ENCODE assay signal across 11 mouse cellular contexts in genomic region chr13:74167492-74167891, GRCm38 (mm10). TPM values are rescaled to one million over a fixed set of nuclear protein-coding genes. Genes with fewer than 3 reads are reported as not detected.
A peak's percentile ranks its signal among the peaks of the same experiment; 100 is the strongest.
DNase-seq lines count a peak whose midpoint lies in the region; ATAC-seq and TF ChIP-seq lines count a peak whose summit lies in the region.
"Had no signal": no experiment of that assay in that cellular context is flagged by ENCODE, and none has a peak within 500 bp of the region (broad histone marks: within the 10 kb centered on the region; RNA-seq: fewer than 3 reads in every experiment).

No protein-coding gene starts in this region.

- no peaks in the 10 kb centered on the region for H3K27me3 ChIP-seq in hindbrain, embryonic 11.5 days (ENCODE audit: control insufficient read depth, insufficient read depth, low read length)
- H3K27me3 ChIP-seq in hindbrain, embryonic 10.5 days (ENCODE audit: insufficient read depth, poor library complexity, severe bottlenecking): no peaks in the 10 kb centered on the region
- no peaks in the 10 kb centered on the region for H3K27me3 ChIP-seq in Patski
- H3K27me3 ChIP-seq in limb, embryonic 15.5 days: no peaks in the 10 kb centered on the region

- 87% methylated on average over 2 of the region's 2 CpGs for WGBS in hindbrain, embryonic 11.5 days
- WGBS in hindbrain, embryonic 10.5 days: 81% methylated on average over 2 of the region's 2 CpGs
- WGBS in limb, embryonic 15.5 days: 72% methylated on average over 2 of the region's 2 CpGs

- no peak overlapping the region for H3K27ac ChIP-seq in hindbrain, embryonic 11.5 days (ENCODE audit: low read depth, low read length)
- H3K27ac ChIP-seq in hindbrain, embryonic 10.5 days: no peak overlapping the region
- peak overlapping the region; percentile 22; the same call in 1 of the 2 replicates for H3K27ac ChIP-seq in limb, embryonic 15.5 days
- H3K27ac ChIP-seq: liver, embryonic 14.5 days had no signal

- H3K4me1 ChIP-seq in hindbrain, embryonic 11.5 days (replicated peaks; ENCODE audit: control insufficient read depth, insufficient read depth, low read length): no peaks in the 10 kb centered on the region
- H3K4me1 ChIP-seq in hindbrain, embryonic 10.5 days (replicated peaks): peaks cover 13% of the 10 kb centered on the region
- peaks cover 13% of the 10 kb centered on the region for H3K4me1 ChIP-seq in limb, embryonic 15.5 days

- H3K9me3 ChIP-seq in hindbrain, embryonic 11.5 days (ENCODE audit: control insufficient read depth, low read length): no peaks in the 10 kb centered on the region
- no peaks in the 10 kb centered on the region for H3K9me3 ChIP-seq in hindbrain, embryonic 10.5 days
- no peaks in the 10 kb centered on the region for H3K9me3 ChIP-seq in limb, embryonic 15.5 days

- no peak for TF ChIP-seq CTCF in Patski (IDR thresholded peaks at IDR 0.05)

- H3K36me3 ChIP-seq in hindbrain, embryonic 11.5 days (ENCODE audit: control insufficient read depth, insufficient read depth, low read length): no peaks in the 10 kb centered on the region
- peaks cover 30% of the 10 kb centered on the region for H3K36me3 ChIP-seq in hindbrain, embryonic 10.5 days
- H3K36me3 ChIP-seq in limb, embryonic 15.5 days: peaks cover 32% of the 10 kb centered on the region

- CTCF ChIA-PET in Patski (lab: Charles Lee): no interaction called here

- no peak overlapping the region for H3K4me2 ChIP-seq in hindbrain, embryonic 11.5 days (replicated peaks; ENCODE audit: low read depth, low read length)
- no peak overlapping the region for H3K4me2 ChIP-seq in limb, embryonic 15.5 days

- no peak for DNase-seq in hindbrain, embryonic 11.5 days (ENCODE audit: low spot score)
- DNase-seq in hindbrain, embryonic 10.5 days (ENCODE audit: low spot score): no peak
- no peak for DNase-seq in Patski (ENCODE audit: low read depth, low spot score)
- peak; percentile 35 for DNase-seq in heart, adult 8-10 months (ENCODE audit: low spot score)
- no peak for DNase-seq in frontal cortex, postnatal 36 days (ENCODE audit: low spot score in 2 of 2)
- DNase-seq in left cerebral cortex, postnatal 14 days (ENCODE audit: low spot score in 2 of 2): no peak
- DNase-seq: kidney, postnatal 25 days had no signal

- peak; percentile 16; the same call in 1 of the 2 replicates for ATAC-seq in hindbrain, embryonic 11.5 days (ENCODE audit: low FRiP score)
- ATAC-seq in Patski: peak; percentile 8
- 0 out of 2 replicates have a peak, but pooled peaks have one; percentile 20 for ATAC-seq in limb, embryonic 15.5 days (ENCODE audit: insufficient number of reproducible peaks, low FRiP score, low TSS enrichment, low read depth)
- ATAC-seq in frontal cortex, adult (ENCODE audit: low TSS enrichment): no peak

- POLR2A ChIA-PET in Patski (lab: Charles Lee): no interaction called here

- intact Hi-C loops in left cerebral cortex, postnatal 14 days (cut with DNase I): loop anchor here (10.0 kb wide), 1 partner anchor 193 kb away; no protein-coding TSS in a partner anchor

- H3K4me3 ChIP-seq in hindbrain, embryonic 11.5 days (ENCODE audit: low read depth, low read length): no peak overlapping the region
- H3K4me3 ChIP-seq in hindbrain, embryonic 10.5 days: no peak overlapping the region
- no peak overlapping the region for H3K4me3 ChIP-seq in limb, embryonic 15.5 days

- in situ Hi-C loops in Patski (cut with MboI; ENCODE audit: low pct_unique_long_range_greater_than_20kb): no loop called here

- no peak overlapping the region for H3K9ac ChIP-seq in hindbrain, embryonic 11.5 days (ENCODE audit: low read depth, low read length)
- H3K9ac ChIP-seq in limb, embryonic 15.5 days: no peak overlapping the region

RNA-seq across cellular contexts. Expression of gene Exoc3, which starts 41.0 kb away (rescaled TPM):
- polyA plus RNA-seq in hindbrain, embryonic 11.5 days (2014; fragmentation: Nextera tagmentation; extraction: Ambion mirVana): 82.2 and 82.7 TPM in 2 replicates
- 79.2 and 90.0 TPM in 2 replicates for polyA plus RNA-seq in hindbrain, embryonic 10.5 days (2016; fragmentation: Nextera tagmentation; extraction: Ambion mirVana)
- polyA plus RNA-seq in Patski (2021): 36.6 TPM
- total RNA-seq in heart, adult 8-10 months (2022): 10 to 100 TPM; 45.2 to 52.7 (median 51.4) TPM
- 79.0 and 82.2 TPM in 2 replicates for polyA plus RNA-seq in limb, embryonic 15.5 days (2015; fragmentation: Nextera tagmentation; extraction: Ambion mirVana)
- total RNA-seq in left cerebral cortex, postnatal 14 days (2021): 10 to 100 TPM; 67.6 to 71.4 TPM

RNA-seq across cellular contexts. Expression of gene Slc9a3, which starts 46.2 kb away (rescaled TPM):
- not detected in 2 replicates for polyA plus RNA-seq in hindbrain, embryonic 11.5 days (2014; fragmentation: Nextera tagmentation; extraction: Ambion mirVana)
- polyA plus RNA-seq in hindbrain, embryonic 10.5 days (2016; fragmentation: Nextera tagmentation; extraction: Ambion mirVana): not detected in 2 replicates
- polyA plus RNA-seq in Patski (2021): not detected
- total RNA-seq in heart, adult 8-10 months (2022): 1 to 10 TPM in 1 of 4 experiments, under 1 TPM in 3; 0.47 to 1.4 (median 0.56) TPM
- polyA plus RNA-seq in limb, embryonic 15.5 days (2015; fragmentation: Nextera tagmentation; extraction: Ambion mirVana): 0.04 and 0.21 TPM in 2 replicates
- total RNA-seq in left cerebral cortex, postnatal 14 days (2021): under 1 TPM; 0.81 to 0.97 TPM
- polyA plus RNA-seq: embryonic facial prominence, embryonic 14.5 days; liver, embryonic 14.5 days had no signal
